Mouse (Mus musculus) heart, postnatal 0 days (tissue): ENCODE measurements around the gene Gemin7. TPM values are rescaled to one million over a fixed set of nuclear protein-coding genes. Genes with fewer than 3 reads are reported as not detected.

Experiments used
- ATAC-seq: fragments of 200-750 bp; cut with Nextera tagmentation; 2 replicates; pipeline ENCODE4 v1.8.0; 2017; ENCODE audit warnings: low read depth, moderate number of reproducible peaks, moderate library complexity; ENCODE audit not compliant: insufficient read depth
- DNase-seq: peaks from one replicate; pipeline ENCODE4 v3.0.0-alpha.2; 2016; ENCODE audit warnings: low spot score
- H3K27ac ChIP-seq: fragments of 300-500 bp; sonication (generic); 2 replicates; pipeline ENCODE4 v1.5.1; 2014; ENCODE audit warnings: low read depth, mild to moderate bottlenecking
- H3K27me3 ChIP-seq: fragments of 300-500 bp; sonication (generic); 2 replicates; pipeline ENCODE4 v1.6.1; 2014; ENCODE audit warnings: low read length, mixed read lengths; ENCODE audit not compliant: control insufficient read depth, insufficient read depth
- H3K36me3 ChIP-seq: fragments of 300-500 bp; sonication (generic); replicated peaks from 2 replicates; pipeline ENCODE4 v1.6.1; 2014; ENCODE audit warnings: low read length, mixed read lengths; ENCODE audit not compliant: control insufficient read depth, insufficient read depth
- H3K4me1 ChIP-seq: fragments of 300-500 bp; sonication (generic); 2 replicates; pipeline ENCODE4 v1.6.1; 2014; ENCODE audit warnings: antibody characterized with exemption; ENCODE audit not compliant: control insufficient read depth, insufficient read depth
- H3K4me2 ChIP-seq: fragments of 300-500 bp; sonication (generic); 2 replicates; pipeline ENCODE4 v1.6.1; 2014; ENCODE audit warnings: low read depth, mild to moderate bottlenecking, low read length, moderate library complexity
- H3K4me3 ChIP-seq: fragments of 300-500 bp; sonication (generic); 2 replicates; pipeline ENCODE4 v1.5.1; 2014; ENCODE audit warnings: low read depth, low read length
- H3K9ac ChIP-seq: fragments of 300-500 bp; sonication (generic); replicated peaks from 2 replicates; pipeline ENCODE4 v1.6.1; 2014; ENCODE audit warnings: low read depth, low read length, mixed read lengths
- H3K9me3 ChIP-seq: fragments of 300-500 bp; sonication (generic); replicated peaks from 2 replicates; pipeline ENCODE4 v1.6.1; 2016; ENCODE audit warnings: low read length; ENCODE audit not compliant: control insufficient read depth
- CTCF ChIP-seq: IDR thresholded peaks from 2 replicates; pipeline ENCODE4 v1.5.1; 2016; ENCODE audit warnings: antibody characterized with exemption, control low read depth, low read depth
- EP300 ChIP-seq: IDR thresholded peaks from 2 replicates; pipeline ENCODE4 v1.6.1; 2016; ENCODE audit warnings: antibody characterized with exemption, low read depth
- WGBS: fragments of 180-500 bp; shearing (Covaris S2); extraction: QIAGEN DNeasy Blood & Tissue Kit; methylation state at CpG from one replicate; pipeline ENCODE4 v1.1.7; 2014; 5-methylcytosine and 5-hydroxymethylcytosine counted together
- polyA plus RNA-seq: library from polyadenylated mRNA; unstranded; fragments of >200 nt; fragmentation: Nextera tagmentation; extraction: Ambion mirVana; gene quantifications from 2 replicates; pipeline ENCODE4 v1.2.1, GENCODE M21; 2015
- total RNA-seq: library from RNA; depleted of rRNA; stranded (reverse); fragments of >200 nt; gene quantifications from 2 replicates; pipeline ENCODE4 v1.2.3, GENCODE M21; 2014; ENCODE audit warnings: low replicate concordance

The Gemin7 gene
- total and polyA plus RNA-seq, 2 experiments from 2014 or later, result 63.2 to 115 TPM

- 38% methylated on average over 6 of the region's 6 CpGs for WGBS
- Histone ChIP-seq H3K27me3 (no peaks in the 10 kb centered on the region), H3K27ac (no peak overlapping the region), H3K4me2 (no peak overlapping the region), H3K9me3 (no peaks in the 10 kb centered on the region), H3K4me3 (no peak overlapping the region), H3K9ac (no peak overlapping the region), H3K36me3 (no peaks in the 10 kb centered on the region), H3K4me1 (peaks cover 37% of the 10 kb centered on the region)
- DNase-seq, result no peak
- TF ChIP-seq CTCF (peak; percentile 52), EP300 (peak; percentile 54; the same call in 1 of the 2 replicates)
- ATAC-seq, result no peak
These were observed 33.8 kb downstream of the Gemin7 start for GRCm38 (mm10) chr7:19543584-19543983.

GRCm38 (mm10) chr7:19542155-19542691 is 35.2 kb downstream of the Gemin7 start:
- H3K4me2 ChIP-seq, result no peak overlapping the region
- H3K9ac ChIP-seq, result no peak overlapping the region
- peaks cover 37% of the 10 kb centered on the region for H3K4me1 ChIP-seq
- no peaks in the 10 kb centered on the region for H3K9me3 ChIP-seq
- peak overlapping the region; percentile 59 for H3K27ac ChIP-seq
- DNase-seq (peak; percentile 47), ATAC-seq (peak; percentile 79)
- no peaks in the 10 kb centered on the region for H3K27me3 ChIP-seq
- TF ChIP-seq EP300, result no peak
- no peak for TF ChIP-seq CTCF
- H3K4me3 ChIP-seq, result no peak overlapping the region
- WGBS, result 52% methylated on average over 8 of the region's 8 CpGs
- no peaks in the 10 kb centered on the region for H3K36me3 ChIP-seq

- ATAC-seq (no peak; the same call in 1 of the 2 replicates), DNase-seq (no peak)
- WGBS, result 68% methylated on average over 7 of the region's 7 CpGs
- no peaks in the 10 kb centered on the region for H3K9me3 ChIP-seq
- H3K27me3 ChIP-seq, result no peaks in the 10 kb centered on the region
- H3K4me1 ChIP-seq, result peaks cover 37% of the 10 kb centered on the region
- H3K36me3 ChIP-seq, result no peaks in the 10 kb centered on the region
- peak overlapping the region; percentile 59; the same call in 1 of the 2 replicates for H3K27ac ChIP-seq
- TF ChIP-seq EP300, result no peak
- H3K4me2 ChIP-seq, result no peak overlapping the region
- no peak overlapping the region for H3K9ac ChIP-seq
- no peak overlapping the region for H3K4me3 ChIP-seq
These were observed 35.7 kb downstream of the Gemin7 start for GRCm38 (mm10) chr7:19541681-19542154.

GRCm38 (mm10) chr7:19540771-19541566 is 36.4 kb downstream of the Gemin7 start:
- ATAC-seq (no peak), DNase-seq (no peak)
- Histone ChIP-seq H3K9ac (no peak overlapping the region), H3K36me3 (no peaks in the 10 kb centered on the region), H3K27ac (no peak overlapping the region), H3K4me1 (peaks cover 37% of the 10 kb centered on the region), H3K4me3 (no peak overlapping the region), H3K9me3 (no peaks in the 10 kb centered on the region), H3K27me3 (no peaks in the 10 kb centered on the region), H3K4me2 (no peak overlapping the region)
- TF ChIP-seq CTCF (no peak), EP300 (no peak)
- WGBS, result 62% methylated on average over 2 of the region's 2 CpGs

- WGBS, result 98% methylated on average over 10 of the region's 10 CpGs
- Histone ChIP-seq H3K27ac (no peak overlapping the region), H3K9ac (no peak overlapping the region), H3K9me3 (no peaks in the 10 kb centered on the region), H3K27me3 (no peaks in the 10 kb centered on the region), H3K4me1 (no peaks in the 10 kb centered on the region), H3K4me3 (no peak overlapping the region), H3K36me3 (peaks cover 49% of the 10 kb centered on the region), H3K4me2 (no peak overlapping the region)
- no peak for TF ChIP-seq CTCF
- no peak for TF ChIP-seq EP300
- no peak for ATAC-seq
- DNase-seq, result no peak
These were observed 42.7 kb downstream of the Gemin7 start for GRCm38 (mm10) chr7:19534676-19535075.
